Mouse (Mus musculus) naive thymus-derived CD4-positive, alpha-beta T cell, adult 2 months (primary cell): Measurements from ENCODE around the gene Kbtbd8.

ENCODE experiments used
- DNase-seq: peaks from one replicate; pipeline ENCODE4 v3.0.0-alpha.2; 2011; ENCODE audit warnings: low read depth

The Kbtbd8 gene

GRCm38 (mm10) chr6:95116946-95117345 lies at the start of gene Kbtbd8:
TSS of gene Kbtbd8 (plus strand) at chr6:95117240.
- DNase-seq, result no peak

- DNase-seq, result no peak
Measured at GRCm38 (mm10) chr6:95069753-95070152, 47.3 kb upstream of the Kbtbd8 start.

- no peak for DNase-seq
Measured at GRCm38 (mm10) chr6:95085276-95085675, 31.8 kb upstream of the Kbtbd8 start.

GRCm38 (mm10) chr6:95087154-95087846 lies 29.7 kb upstream of the Kbtbd8 start:
- DNase-seq, result no peak

GRCm38 (mm10) chr6:95088075-95088474 lies 29.0 kb upstream of the Kbtbd8 start:
- peak; percentile 10 for DNase-seq

GRCm38 (mm10) chr6:95094695-95095094 lies 22.3 kb upstream of the Kbtbd8 start:
- DNase-seq, result no peak

GRCm38 (mm10) chr6:95098366-95099109 lies 18.5 kb upstream of the Kbtbd8 start:
- peak; percentile 63 for DNase-seq

GRCm38 (mm10) chr6:95103706-95104105 lies 13.3 kb upstream of the Kbtbd8 start:
- no peak for DNase-seq

- DNase-seq, result no peak
Measured at GRCm38 (mm10) chr6:95108437-95108836, 8.6 kb upstream of the Kbtbd8 start.

- DNase-seq, result no peak
Measured at GRCm38 (mm10) chr6:95109691-95110450, 7.2 kb upstream of the Kbtbd8 start.

GRCm38 (mm10) chr6:95112015-95112414 lies 5.0 kb upstream of the Kbtbd8 start:
- DNase-seq, result no peak

GRCm38 (mm10) chr6:95116513-95116912 lies 527 bp upstream of the Kbtbd8 start:
- no peak for DNase-seq

GRCm38 (mm10) chr6:95117614-95118541 lies 838 bp downstream of the Kbtbd8 start:
- DNase-seq, result peak; percentile 98

- DNase-seq, result no peak
Measured at GRCm38 (mm10) chr6:95119389-95119788, 2.3 kb downstream of the Kbtbd8 start.

GRCm38 (mm10) chr6:95149931-95150534 lies 33.0 kb downstream of the Kbtbd8 start:
- no peak for DNase-seq

- DNase-seq, result no peak
Measured at GRCm38 (mm10) chr6:95150885-95151284, 33.8 kb downstream of the Kbtbd8 start.

GRCm38 (mm10) chr6:95151563-95151962 lies 34.5 kb downstream of the Kbtbd8 start:
- no peak for DNase-seq

GRCm38 (mm10) chr6:95163965-95164364 lies 46.9 kb downstream of the Kbtbd8 start:
- no peak for DNase-seq

GRCm38 (mm10) chr6:95165630-95166029 lies 48.6 kb downstream of the Kbtbd8 start:
- DNase-seq, result no peak

- DNase-seq, result no peak
Measured at GRCm38 (mm10) chr6:95167668-95168227, 50.7 kb downstream of the Kbtbd8 start.

- DNase-seq, result no peak
Measured at GRCm38 (mm10) chr6:95169411-95169810, 52.4 kb downstream of the Kbtbd8 start.
